Comparison of ENCODE assay signal across 1 mouse cellular context in the genomic region with DNA sequence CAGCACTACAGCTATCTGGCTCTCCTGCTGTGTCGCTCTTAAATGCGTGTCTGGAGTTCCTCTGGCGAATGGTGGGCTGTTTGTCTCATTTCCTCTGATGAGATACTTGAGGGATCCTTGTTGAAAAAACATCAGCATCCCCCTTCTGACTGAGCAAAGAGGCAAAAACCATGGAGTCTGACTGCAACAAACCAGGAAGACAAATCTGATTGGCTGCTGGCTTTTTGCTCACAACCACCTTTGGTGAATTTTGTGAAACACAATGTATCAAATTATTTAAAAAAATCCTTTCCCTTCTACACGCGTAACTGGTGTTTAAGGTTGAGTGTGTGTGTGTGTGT.
TF ChIP-seq lines count a peak whose summit lies in the region.

No protein-coding gene starts in this region.

TF ChIP-seq in CH12.LX, 34 proteins besides CTCF, POLR2A, EP300 and RAD21 (continued from another document):
- no peak for TF ChIP-seq USF1 (IDR thresholded peaks at IDR 0.05; ENCODE audit: low read depth, low read length)
